Mouse (Mus musculus): ENCODE measurements around the gene Txnrd2. TPM values are rescaled to one million over a fixed set of nuclear protein-coding genes. Genes with fewer than 3 reads are reported as not detected.

Txnrd2 gene
- polyA plus RNA-seq, 1 experiment, result 18.0 TPM

DNA sequence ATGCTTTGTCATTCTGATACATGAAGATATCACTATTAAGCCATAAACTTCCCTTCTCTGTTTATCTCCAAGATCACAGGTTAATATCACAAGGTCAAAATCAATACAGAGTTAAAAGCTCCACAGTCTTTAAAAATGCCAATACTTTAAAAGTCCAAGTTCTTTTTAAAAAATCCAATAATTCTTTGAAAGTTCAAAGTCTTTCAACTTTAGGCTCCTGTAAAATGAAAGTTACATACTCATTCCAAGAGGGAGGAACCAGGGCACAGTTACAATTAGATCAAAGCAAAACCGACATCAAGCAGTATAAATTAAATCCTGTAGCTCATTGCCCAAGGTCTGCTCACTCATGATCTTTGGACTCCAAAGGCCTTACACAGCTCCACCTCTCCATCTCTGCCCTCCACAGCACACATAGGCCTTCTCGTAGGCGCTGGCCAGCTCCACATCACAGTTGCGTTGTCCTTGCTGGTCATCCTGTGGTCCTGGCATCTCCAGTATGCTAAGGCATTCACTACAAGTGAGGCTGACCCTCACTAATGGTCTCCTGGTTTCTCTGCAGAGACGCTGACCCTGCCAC, 7.2 kb downstream of the Txnrd2 start:
- WGBS, result 35% methylated on average over 5 of the region's 5 CpGs
- peak; percentile 62 for DNase-seq (ENCODE audit: low read depth, low spot score)

DNA sequence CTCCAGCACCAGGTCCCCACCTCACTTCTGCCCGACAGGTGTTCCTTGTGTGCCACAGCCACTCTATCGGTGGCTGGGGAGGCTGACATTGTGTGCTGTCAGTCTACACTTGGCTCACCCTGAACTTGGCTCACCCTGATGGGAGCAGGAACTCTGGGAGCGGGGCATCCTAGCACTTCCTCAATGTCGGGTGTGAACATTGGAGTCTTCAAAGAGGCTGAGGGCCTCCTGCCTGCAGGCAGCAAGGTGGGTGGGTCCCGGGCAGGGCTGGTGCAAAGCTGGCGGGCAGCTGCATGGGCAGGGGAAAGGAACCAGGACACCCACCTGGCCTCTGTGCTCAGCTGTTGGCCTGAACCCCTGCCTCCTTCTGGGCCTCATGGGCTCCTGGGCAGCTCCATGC, 9.9 kb downstream of the Txnrd2 start:
- WGBS, result 27% methylated on average over 6 of the region's 6 CpGs
- DNase-seq (ENCODE audit: low read depth, low spot score), result no peak

DNA sequence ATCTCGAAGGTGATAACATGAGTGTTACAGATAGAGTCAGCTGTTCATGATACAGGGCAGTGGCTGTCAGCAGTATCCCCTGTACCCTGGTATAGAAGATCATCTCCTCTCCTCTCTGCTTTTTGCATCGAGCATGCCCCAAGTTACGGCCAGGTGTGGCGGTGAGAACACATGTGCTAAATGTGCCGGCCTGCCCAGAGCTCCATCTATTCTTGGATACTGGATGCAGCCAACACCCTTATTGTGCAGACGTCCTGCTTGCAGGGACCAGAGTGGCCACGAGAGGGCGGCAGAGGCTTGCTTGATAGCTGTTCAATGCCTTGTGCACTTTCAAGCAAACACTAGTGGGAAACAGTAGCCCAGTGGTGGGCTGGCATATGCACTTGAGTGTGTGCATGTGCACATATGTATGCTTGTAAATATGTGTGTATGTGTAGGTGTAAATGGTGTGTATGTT, 17.2 kb downstream of the Txnrd2 start:
- WGBS, result 11% methylated on average over 8 of the region's 8 CpGs
- DNase-seq (ENCODE audit: low read depth, low spot score), result no peak

DNA sequence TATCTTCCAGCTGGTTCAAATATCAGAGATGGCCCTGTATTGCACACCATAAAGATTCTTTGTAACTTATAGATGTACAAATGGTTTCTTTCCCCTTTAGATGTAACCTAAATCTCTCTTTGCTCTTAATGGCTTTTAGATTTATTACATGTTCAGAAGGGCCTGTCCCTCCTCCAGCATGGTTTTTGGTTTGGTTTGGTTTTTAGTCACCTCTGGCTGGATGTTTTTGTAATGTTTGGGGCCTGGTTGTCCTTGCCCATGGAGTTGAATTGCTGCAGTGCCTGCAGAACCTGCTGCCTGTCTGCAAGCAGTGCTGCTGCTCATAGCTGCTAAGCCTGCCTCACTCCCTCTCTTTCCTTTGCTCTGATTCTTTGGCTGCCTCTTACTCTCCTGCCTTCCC, 21.1 kb downstream of the Txnrd2 start:
- DNase-seq (ENCODE audit: low read depth, low spot score), result no peak

DNA sequence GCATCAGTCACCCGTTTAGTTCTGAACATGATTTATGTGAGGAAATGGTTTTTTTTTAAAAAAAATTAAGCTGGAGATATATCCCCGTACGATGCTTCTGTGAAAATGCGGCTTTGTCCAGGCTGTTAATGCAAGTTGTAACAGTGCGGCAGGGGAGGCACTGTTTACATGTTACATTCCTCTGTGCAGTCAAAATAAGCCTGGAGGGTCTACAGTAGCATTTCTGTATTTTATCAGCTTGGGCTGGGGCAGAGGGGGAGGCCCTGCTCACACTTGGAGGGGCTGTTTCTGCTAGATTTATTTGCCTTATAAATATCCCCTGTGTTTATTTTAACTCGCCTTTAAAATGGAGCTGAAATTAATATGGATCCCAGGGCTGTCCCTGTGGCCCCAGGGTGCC, 21.9 kb downstream of the Txnrd2 start:
- 75% methylated on average over 6 of the region's 6 CpGs for WGBS
- no peak for DNase-seq (ENCODE audit: low read depth, low spot score)

DNA sequence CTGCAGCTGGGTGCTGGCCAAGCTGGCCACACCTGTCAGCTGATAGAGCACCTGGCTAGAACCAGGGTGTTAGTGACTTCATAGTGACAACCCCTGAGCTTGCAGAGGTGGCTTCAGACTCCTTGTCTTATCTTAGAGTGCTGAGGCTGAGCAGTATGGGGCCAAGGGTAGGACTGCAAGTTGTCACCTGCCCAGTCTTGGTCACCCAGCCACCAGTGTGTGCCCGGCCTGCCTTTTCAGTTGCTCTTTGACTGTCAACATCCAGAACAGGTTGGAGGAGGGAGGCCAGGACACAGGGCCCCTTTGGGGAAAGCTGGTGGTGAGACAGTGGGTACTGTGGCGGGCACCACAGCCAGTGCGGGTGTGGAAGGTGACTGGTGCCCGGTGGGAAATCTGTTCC, 22.8 kb downstream of the Txnrd2 start:
- no peak for DNase-seq (ENCODE audit: low read depth, low spot score)
- WGBS, result 82% methylated on average over 4 of the region's 4 CpGs

DNA sequence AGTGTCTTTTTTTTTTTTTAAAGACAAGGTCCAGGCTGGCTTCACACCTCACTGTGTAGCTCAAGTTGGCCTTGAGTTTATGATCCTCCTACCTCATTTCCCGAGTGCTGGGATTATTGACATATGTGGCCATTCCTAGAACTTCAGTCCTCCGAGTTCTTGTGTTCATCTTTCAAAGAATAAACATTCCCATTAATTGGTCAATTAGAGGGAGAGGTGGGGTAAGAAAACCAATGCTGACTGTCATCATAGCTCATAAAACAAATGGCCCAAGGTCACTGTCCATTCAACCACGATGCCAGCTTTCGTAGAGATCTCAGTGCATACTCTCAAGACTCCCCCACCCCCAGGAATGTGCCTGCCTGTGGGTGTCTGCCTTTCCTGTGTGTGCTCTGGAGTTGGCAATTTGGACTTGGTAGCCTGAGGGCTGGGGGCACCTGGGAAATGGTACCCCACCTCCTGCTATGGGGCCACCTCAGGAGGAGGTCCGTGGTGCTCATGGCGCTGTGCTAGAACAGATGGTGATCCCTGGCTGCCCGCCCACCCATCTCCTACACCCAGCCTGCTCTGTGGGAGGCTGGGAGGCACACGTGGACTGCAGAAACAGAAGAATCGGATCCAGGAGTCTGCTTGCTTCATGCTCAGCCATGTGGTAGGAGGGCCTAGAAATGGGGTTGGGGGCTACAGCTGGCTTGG, 25.4 kb downstream of the Txnrd2 start:
- 62% methylated on average over 9 of the region's 9 CpGs for WGBS
- no peak for DNase-seq (ENCODE audit: low read depth, low spot score)

DNA sequence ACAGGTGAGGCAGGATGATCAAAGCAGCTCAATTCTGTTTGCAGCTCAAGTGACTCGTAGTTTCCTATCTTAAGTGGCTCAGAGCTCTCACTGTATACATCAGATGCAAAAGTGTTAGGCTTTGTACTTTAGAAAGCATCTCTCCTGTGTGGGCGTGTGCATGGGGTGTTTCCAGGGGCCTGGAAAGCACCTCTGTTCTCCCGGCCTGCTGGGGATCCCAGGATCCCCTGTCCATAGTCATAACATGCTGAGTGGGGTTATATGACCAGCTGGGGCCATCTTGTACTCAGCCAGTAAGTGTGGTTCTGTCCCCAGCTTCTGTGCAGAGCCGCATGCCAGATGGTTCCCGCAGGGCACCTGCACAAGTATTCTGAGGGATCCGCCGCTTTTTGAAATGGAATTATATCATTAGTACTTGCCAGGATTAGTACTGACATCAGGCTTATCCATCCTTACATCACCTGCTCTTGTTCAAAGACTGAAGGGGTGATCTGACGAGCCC, 26.2 kb downstream of the Txnrd2 start:
- 85% methylated on average over 8 of the region's 8 CpGs for WGBS
- no peak for DNase-seq (ENCODE audit: low read depth, low spot score)

DNA sequence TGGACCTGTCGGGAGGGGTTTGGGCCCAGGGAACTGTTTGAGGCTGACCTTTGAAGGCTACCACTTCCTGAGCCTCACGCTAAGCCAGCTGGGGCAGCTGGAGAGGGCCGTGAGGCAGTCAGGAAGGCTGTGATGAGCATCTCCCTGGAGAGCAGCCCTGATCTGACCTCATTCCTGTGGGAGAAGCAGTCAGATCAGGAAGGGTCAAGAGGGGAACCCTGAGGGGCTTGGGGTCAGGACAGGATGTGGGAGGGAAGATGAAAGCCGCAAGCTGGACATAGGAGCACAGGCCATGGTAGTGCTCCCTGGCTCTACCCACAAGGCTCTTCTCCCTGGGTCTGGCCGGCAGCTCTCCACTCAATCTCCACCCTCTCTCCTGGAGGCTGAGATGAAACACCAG, 27.7 kb downstream of the Txnrd2 start:
- WGBS, result 77% methylated on average over 5 of the region's 5 CpGs
- DNase-seq (ENCODE audit: low read depth, low spot score), result no peak

DNA sequence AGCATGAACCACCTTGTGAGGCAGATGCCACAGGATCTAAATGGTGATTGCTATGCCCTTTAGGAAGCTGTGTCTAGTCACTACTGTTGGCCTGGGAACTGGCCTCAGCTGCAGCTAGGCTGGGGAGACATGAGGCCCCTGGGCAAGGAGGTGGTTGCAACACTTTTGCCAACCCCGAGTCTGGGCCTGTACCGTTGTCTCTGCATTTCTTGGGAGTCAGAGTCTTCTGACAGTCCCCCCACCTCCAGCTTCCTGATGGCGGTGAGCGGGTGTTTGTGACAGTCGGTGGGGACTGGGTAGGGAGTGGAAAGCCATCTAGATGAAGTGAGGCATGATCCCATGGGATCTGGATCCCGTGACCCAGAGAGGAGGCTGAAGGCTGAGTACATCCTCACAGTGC, 29.2 kb downstream of the Txnrd2 start:
- 88% methylated on average over 6 of the region's 6 CpGs for WGBS
- no peak for DNase-seq (ENCODE audit: low read depth, low spot score)

DNA sequence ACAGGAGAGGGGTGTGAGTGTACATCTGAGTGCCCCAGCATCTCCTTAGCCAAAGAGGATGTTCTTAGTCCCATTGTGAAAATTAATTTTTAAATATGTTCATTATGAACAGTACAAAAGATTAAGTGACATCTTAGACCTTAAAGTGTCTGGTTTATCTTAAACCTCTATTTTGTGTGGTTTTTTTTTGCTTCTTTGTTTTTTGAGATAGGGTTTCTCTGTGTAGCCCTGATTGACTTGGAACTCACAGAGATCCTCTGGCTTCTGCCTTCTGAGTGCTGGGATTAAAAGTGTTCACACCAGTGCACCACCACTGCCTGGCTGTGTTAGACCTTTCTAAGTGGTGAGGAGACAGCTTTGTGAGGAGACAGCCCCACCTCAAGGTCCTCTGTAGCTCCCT, 32.5 kb downstream of the Txnrd2 start:
- no peak for DNase-seq (ENCODE audit: low read depth, low spot score)

DNA sequence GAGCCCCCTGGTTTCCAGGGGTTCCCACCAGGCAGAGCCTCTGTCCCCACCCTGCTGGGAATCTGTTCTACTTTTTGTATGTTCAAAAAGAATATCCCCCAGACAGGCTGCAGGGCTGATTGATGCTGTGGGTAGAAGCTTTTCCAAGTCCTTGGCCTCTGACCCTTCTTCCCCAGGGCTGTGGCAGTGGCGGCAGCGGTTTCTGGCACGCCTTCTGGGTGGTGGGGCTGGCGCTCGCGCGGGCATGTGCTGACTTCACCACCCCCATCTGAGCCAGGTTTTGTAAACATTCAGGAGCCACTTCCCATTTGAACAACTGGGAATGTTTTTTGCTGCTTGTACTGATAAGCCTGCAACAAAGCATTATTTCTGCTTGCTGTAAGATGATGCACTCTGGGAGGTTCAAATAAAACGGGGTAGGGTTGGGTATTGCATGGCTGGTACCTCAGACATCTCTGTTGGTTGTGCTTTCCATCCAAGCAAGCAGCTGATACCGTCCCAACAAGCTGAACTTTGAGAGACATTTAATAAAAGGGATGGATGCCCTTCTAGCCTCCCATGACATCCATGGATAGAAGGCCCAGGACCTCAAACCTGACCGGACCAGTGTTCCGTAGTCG, 33.3 kb downstream of the Txnrd2 start:
- 17% methylated on average over 12 of the region's 12 CpGs for WGBS
- no peak for DNase-seq (ENCODE audit: low read depth, low spot score)

DNA sequence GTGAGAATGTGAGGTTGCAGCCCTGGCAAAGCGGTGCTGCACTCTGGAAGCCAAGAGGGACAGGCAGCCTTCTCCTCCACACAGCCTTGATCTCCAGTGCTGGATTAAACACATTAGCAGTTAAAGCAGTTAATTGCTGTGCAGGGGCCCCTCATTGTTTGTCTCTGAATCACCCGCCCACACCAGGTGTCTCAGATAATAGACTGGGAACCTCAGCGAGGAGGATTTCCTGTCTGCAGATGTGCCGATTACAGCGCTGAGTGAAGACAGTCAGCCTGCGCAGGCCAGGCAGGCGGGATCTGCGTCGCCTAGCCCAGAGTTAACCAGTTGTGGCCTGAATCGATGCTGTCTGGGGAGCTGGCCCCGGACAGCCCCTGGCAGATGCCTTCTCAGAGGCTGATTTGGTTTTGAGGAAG, 33.8 kb downstream of the Txnrd2 start:
- 19% methylated on average over 11 of the region's 11 CpGs for WGBS
- no peak for DNase-seq (ENCODE audit: low read depth, low spot score)

DNA sequence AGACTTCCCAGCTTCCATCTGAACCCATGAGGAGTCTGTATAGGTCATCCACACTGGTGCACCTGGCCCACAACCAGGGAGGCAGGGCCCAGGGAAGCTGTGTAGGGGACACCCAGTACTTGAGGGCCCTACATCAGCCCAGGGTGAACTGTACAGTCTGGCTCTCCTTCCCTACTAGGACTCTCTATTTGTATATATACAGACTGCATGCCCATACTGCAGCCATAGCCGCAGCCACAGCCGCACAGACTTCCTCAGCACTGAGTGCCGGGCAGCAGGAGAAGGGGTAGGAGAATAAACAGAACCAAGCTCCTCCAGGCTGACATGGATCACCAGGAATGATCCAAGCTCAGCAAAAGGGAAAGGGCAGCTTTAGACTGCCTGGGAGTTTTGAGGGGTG, 34.6 kb downstream of the Txnrd2 start:
- DNase-seq (ENCODE audit: low read depth, low spot score), result no peak
- 99% methylated on average over 3 of the region's 3 CpGs for WGBS

DNA sequence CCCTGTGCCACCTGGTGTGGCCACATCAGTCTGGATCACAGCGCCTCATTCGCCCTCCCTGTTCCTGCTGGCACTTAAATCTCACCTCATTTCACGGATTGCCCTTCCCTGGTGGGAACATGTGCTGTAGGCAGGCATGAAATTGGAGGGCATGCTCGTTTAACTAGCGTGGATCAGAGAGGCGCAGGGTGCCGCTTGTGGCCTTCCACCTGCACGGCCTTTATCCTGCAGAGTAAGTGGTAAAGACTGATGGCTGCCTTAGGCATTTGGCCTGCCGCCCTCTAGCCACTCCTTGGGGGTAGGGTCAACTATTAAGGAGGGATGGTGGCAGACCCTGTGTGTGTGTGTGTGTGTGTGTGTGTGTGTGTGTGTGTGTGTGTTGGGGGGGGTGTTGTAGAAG, 35.8 kb downstream of the Txnrd2 start:
- no peak for DNase-seq (ENCODE audit: low read depth, low spot score)
- 91% methylated on average over 9 of the region's 9 CpGs for WGBS

DNA sequence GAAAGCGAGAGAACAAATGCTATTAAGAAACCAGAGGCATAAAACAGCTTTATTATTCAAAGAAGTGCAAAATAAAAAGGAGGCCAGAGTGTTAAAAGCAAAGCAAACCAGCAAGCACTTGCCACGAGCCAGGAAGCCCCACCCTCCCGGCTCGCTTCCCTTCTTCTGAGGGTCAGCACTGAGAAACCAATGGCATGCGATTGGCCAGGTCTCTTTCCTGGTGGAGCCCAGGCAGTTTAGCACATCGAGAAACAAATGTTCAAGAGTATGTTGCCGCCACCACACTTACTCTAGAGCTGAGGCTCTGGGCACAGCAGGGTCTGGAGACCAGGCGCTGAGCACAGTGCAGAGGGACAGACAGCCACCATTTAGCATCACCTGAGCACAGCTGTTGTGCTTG, 36.4 kb downstream of the Txnrd2 start:
- WGBS, result 82% methylated on average over 8 of the region's 8 CpGs
- DNase-seq (ENCODE audit: low read depth, low spot score), result no peak

DNA sequence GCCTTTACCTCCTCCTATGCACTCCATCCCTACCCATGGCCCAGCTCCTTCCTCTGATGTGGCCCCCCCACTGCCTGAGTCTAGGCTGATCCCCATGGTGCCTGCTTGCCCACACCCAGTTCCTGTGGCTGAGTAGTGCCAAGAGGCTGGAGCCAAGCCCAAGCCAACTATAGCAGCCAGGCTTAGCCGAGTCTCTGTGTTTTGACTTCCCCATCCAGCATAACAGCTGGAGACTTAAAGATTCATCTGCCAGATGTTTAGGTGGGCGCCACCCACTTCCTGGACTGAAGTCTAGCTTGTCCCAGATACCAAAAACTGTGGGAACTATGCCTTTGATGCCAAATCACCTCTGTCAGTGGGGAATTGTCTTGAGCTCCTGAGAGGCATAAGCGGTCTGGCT, 38.1 kb downstream of the Txnrd2 start:
- no peak for DNase-seq (ENCODE audit: low read depth, low spot score)
- WGBS, result 44% methylated on average over 3 of the region's 3 CpGs

DNA sequence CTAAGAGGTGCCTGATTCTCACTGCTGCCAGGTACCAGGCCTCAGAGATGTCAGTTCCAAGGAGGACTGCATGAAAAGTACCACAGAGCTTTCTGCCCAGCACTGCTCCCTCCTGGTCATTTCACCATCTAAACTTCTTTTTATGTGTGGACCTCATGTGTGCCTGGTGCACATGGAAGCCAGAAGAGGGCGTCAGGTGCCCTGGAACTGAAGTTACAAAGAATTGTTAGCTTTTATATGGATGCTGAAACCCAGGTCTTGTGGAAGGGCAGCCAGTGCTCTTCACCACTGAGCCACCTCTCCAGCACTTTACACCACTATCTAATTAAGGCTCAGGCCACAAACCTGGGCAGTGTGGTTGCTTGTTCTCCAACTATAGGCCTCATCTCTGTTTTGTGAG, 44.6 kb downstream of the Txnrd2 start:
- WGBS, result 60% methylated on average over 1 of the region's 1 CpGs
- DNase-seq (ENCODE audit: low read depth, low spot score), result no peak

DNA sequence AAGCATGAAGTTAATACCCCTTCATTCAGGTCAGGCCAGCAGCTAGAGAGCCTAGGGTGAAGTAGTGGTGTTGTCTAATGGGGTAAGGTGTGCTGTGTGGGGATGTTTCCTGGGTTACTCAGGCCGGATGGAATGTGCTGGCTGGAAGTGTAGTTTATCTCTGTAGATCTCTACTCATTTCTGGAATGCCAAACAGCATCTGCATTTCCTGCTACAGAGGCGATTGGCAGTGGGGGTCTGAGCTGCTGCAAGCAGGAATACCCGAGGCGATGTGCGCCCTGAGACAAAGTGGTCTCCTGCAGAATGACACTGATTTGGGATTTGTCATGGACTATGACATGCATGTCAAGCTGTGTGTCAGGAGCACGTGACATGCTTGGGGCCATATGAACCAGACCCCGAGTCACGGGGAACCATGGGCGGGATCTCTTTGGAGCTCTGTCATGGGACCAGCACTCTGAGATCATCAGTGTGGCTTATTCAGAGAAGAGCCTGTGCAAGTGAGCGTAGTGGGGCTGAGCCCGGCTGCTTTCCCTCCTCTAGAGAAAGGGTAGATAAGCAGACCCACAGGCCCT, 45.3 kb downstream of the Txnrd2 start:
- WGBS, result 81% methylated on average over 11 of the region's 11 CpGs
- no peak for DNase-seq (ENCODE audit: low read depth, low spot score)

DNA sequence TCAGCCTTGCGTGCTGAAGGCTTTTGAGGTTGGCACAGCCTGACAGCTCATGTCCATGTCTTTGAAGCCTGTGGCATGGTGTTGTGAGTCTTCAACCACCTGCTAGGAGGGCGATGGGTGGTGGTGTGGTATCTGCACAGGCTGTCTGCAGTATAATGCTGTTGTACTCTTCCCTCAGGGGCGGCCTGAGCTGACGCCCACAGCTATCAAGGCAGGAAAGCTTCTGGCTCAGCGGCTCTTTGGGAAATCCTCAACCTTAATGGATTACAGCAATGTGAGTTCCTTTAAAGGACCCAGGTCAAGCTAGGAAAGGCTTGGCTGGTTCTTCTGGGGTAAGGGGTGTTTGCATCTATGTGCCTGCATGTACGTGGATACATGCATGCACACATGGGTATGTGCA, 45.8 kb downstream of the Txnrd2 start:
- no peak for DNase-seq (ENCODE audit: low read depth, low spot score)
- 90% methylated on average over 6 of the region's 6 CpGs for WGBS

DNA sequence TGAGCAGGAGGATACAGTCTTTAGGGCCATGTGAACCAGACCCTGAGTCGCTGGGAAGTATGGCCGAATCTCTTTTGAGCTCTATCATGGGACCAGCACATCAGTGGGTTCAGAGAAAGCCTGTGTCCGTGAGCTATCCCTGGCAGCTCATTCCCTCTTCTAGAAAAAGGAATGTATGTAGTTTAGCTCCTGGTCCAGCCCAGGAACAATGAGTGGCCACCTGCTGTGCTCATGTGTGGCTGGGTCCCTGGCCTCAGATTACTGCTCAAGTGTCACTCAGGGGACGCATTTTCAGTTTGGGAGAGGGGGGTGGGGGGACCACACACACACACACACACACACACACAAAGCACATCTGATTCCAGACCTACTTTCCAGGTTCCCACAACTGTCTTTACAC, 46.2 kb downstream of the Txnrd2 start:
- no peak for DNase-seq (ENCODE audit: low read depth, low spot score)
- 91% methylated on average over 4 of the region's 4 CpGs for WGBS

All from large intestine, adult 2 months (tissue).